Mouse (Mus musculus): ENCODE data around the gene Gm10147. TPM values are rescaled to one million over a fixed set of nuclear protein-coding genes. Genes with fewer than 3 reads are reported as not detected.

Gene Gm10147
- total RNA-seq (2023): not detected

DNA sequence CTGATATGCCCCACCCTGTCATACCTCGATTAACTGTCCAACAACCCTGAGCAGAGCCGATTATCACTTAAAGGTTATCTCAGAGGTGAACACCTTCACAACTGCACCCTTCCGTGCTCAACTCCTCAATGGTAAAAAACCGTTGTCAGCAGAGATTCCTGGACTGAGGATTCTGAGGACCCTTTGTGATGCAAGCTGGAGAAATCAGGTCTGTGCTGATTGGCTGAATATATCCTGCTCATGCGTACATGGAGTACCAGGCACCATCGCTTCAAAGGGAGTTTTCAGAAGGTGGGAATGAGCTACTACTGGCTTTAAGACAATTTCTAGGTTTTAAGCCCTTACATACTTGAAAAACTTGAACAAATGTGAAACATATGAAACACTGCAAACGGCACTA, at the start of gene Gm10147:
Gene Gm10147 (minus strand): TSS at position 101 of the 400 bp plus-strand sequence.

